Mouse (Mus musculus) adrenal gland, adult 18-20 months (tissue): ENCODE data around the gene Dock9. TPM values are rescaled to one million over a fixed set of nuclear protein-coding genes. Genes with fewer than 3 reads are reported as not detected.

Source experiments
- DNase-seq, 2 experiments: peaks; one replicate each; pipeline ENCODE4 v3.0.0; 2021 to 2022; ENCODE audit warnings: low spot score in 2 of 2
- total RNA-seq, 2 experiments: library from RNA; stranded (reverse); gene quantifications; 1 replicate in 1 of 2; 2 replicates in 1 of 2; pipeline ENCODE4 v1.2.3; 2021

The Dock9 gene
- total RNA-seq, 2 experiments from 2014 or later: 19.7 to 24.3 TPM

- no peak for DNase-seq
Observed at GRCm38 (mm10) chr14:121530853-121531252, 266.8 kb downstream of the Dock9 start.

- DNase-seq: no peak
Observed at GRCm38 (mm10) chr14:121527883-121528282, 269.8 kb downstream of the Dock9 start.

GRCm38 (mm10) chr14:121527201-121527600, 270.4 kb downstream of the Dock9 start:
- DNase-seq: no peak

GRCm38 (mm10) chr14:121521709-121522108, 275.9 kb downstream of the Dock9 start:
- DNase-seq: no peak

GRCm38 (mm10) chr14:121516881-121517280, 280.8 kb downstream of the Dock9 start:
- no peak for DNase-seq

- DNase-seq: no peak
Observed at GRCm38 (mm10) chr14:121508929-121509328, 288.7 kb downstream of the Dock9 start.

GRCm38 (mm10) chr14:121506336-121506735, 291.3 kb downstream of the Dock9 start:
- DNase-seq: no peak

GRCm38 (mm10) chr14:121505485-121505860, 292.2 kb downstream of the Dock9 start:
- DNase-seq: no peak

- DNase-seq: no peak
Observed at GRCm38 (mm10) chr14:121504781-121505484, 292.7 kb downstream of the Dock9 start, which contains the start of gene Slc15a1. Slc15a1 (minus strand) TSS chr14:121505252.

- no peak for DNase-seq
Observed at GRCm38 (mm10) chr14:121500577-121500976, 297.1 kb downstream of the Dock9 start.

- no peak for DNase-seq
Observed at GRCm38 (mm10) chr14:121499769-121500168, 297.9 kb downstream of the Dock9 start.

GRCm38 (mm10) chr14:121497800-121498199, 299.8 kb downstream of the Dock9 start:
- no peak for DNase-seq

GRCm38 (mm10) chr14:121495741-121496140, 301.9 kb downstream of the Dock9 start:
- no peak for DNase-seq

GRCm38 (mm10) chr14:121495120-121495519, 302.5 kb downstream of the Dock9 start:
- DNase-seq: no peak

GRCm38 (mm10) chr14:121494238-121494637, 303.4 kb downstream of the Dock9 start:
- no peak for DNase-seq

GRCm38 (mm10) chr14:121493712-121494111, 303.9 kb downstream of the Dock9 start:
- DNase-seq: no peak

GRCm38 (mm10) chr14:121492328-121492727, 305.3 kb downstream of the Dock9 start:
- no peak for DNase-seq

Other genes with a start within 250 kb of the Dock9 start
- gene Ubac2, start 80.8 kb upstream of the Dock9 start, total RNA-seq: 10 to 100 TPM; 32.8 to 35.1 TPM
- gene Gpr18, start 117.9 kb upstream of the Dock9 start, total RNA-seq: under 1 TPM; 0.20 to 0.45 TPM
- under 1 TPM; 0.67 to 0.93 TPM for gene Gpr183, start 167.4 kb upstream of the Dock9 start, total RNA-seq
- gene Timm8a2, start 236.8 kb upstream of the Dock9 start, total RNA-seq: not detected